Mouse (Mus musculus) CD4-positive, CD25-positive, alpha-beta regulatory T cell, adult 2 months (primary cell): ENCODE measurements around the gene Elof1.
"Not testable (repeated sequence)": the region's sequence is repeated elsewhere in the genome, so short reads cannot be mapped to it uniquely, and the experiment has no call there.

Source experiments
- DNase-seq: peaks from one replicate; pipeline ENCODE4 v3.0.0-alpha.2; 2012; ENCODE audit warnings: low read depth, low spot score

Elof1 gene

DNA sequence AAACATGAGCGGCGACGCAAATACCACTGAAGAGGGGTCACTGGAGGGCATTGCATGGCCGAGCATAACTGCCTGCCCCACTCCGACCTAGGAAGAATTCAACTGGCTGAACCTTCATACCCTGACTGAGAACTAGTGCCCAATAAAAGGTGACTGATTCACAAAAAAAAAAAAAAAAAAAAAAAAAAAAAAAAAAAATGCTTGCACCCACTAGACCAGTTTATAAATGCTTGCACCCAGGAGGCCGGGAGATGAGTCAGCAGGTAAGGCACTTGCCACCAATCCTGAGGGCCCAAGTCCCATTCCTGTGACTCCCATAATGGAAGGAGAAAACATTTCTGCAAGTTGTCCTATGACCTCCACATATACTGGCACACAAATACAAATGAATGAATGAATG lies 24.2 kb downstream of the Elof1 start:
- DNase-seq, result no peak

- DNase-seq, result no peak
These were observed 27.0 kb downstream of the Elof1 start for GRCm38 (mm10) chr9:22089986-22090385.

DNA sequence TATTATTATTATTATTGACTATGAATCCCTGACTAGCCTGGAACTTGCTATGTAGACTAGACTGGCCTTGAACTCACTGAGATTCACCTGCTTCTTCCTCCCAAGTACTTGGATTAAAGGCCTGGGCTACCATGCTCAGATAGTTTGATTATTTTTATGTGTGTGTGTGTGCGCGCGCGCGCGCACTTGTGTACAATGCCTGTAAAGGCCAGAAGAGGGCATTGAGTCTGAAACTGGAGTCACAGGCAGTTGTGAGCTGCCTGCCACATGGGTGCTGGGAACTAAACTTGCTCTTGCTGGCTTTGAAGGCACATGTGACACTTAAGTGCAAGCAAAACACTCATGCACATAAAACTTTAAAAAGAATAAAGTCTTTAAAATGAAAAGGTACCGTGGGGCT lies 27.7 kb downstream of the Elof1 start:
- DNase-seq, result no peak

DNA sequence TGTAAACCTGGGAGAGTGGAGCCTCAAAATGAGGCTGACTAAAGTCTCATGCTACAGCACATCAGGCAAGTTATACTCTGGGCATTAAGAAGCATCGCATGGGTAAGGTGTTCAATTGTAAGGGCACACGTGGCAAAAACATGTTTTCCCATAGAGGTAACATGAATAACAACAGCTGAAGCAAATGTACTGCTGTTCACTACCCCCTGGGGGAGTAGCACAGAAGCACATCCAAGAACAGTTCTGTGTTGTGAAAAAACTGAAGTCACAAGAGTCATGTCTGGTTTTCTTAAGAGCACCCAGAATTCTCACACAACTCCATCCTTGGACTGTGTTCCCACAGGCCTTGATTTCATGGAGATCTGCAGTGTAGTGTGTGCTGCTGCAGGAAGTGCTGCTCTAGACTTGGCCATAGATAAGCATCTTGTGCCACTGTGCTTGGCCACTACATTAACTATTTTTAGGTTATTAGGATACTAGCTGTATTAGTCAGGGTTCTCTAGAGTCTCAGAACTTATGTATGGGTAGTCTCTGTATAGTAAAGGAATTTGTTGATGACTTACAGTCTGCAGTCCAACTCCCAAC lies 29.8 kb downstream of the Elof1 start:
- no peak for DNase-seq

GRCm38 (mm10) chr9:22086012-22086411 lies 31.0 kb downstream of the Elof1 start:
- no peak for DNase-seq

GRCm38 (mm10) chr9:22085022-22085834 lies 31.7 kb downstream of the Elof1 start, which contains the start of gene Ecsit:
Gene Ecsit (minus strand): TSS chr9:22085438.
- peak; percentile 95 for DNase-seq

DNA sequence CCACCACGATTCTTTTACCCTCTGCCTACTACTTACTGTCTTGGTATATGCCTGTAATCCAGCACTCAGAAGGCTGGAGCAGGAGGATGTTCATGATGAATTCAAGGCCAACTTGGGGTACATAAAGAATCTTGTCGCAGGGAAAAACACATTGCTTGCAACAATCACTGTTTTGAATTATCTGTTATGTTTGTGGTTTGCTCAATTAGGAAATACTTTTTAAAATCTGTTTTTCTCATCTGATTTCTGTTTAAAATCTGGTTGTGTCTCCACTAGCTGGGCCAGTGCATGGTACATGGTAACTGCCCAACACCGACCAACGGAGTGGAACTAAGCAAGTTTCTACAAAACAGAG lies 32.3 kb downstream of the Elof1 start:
- DNase-seq, result no peak

DNA sequence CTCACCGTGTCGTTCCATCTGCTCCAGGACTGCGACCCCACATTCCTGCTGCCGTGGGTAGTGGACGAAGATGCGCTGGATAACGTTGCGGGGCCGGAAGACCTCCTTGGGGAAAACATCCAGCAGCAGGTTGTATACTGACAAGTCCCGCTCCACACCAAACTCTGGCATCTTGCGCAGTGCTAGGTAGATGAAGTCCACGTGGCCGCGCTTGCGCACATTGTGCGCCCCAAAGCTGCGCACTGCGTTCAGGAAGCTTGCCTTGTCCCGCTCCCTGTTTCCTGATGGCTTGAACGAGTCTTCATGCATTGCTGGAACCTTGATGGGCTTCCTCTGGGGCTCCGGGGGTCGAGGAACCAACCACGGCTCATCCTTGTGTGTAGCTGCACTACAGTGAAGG lies 40.7 kb downstream of the Elof1 start:
- no peak for DNase-seq

- DNase-seq, result not testable (repeated sequence)
These were observed 41.2 kb downstream of the Elof1 start for GRCm38 (mm10) chr9:22075778-22076177.

GRCm38 (mm10) chr9:22072276-22072675 lies 44.7 kb downstream of the Elof1 start:
- DNase-seq, result no peak

DNA sequence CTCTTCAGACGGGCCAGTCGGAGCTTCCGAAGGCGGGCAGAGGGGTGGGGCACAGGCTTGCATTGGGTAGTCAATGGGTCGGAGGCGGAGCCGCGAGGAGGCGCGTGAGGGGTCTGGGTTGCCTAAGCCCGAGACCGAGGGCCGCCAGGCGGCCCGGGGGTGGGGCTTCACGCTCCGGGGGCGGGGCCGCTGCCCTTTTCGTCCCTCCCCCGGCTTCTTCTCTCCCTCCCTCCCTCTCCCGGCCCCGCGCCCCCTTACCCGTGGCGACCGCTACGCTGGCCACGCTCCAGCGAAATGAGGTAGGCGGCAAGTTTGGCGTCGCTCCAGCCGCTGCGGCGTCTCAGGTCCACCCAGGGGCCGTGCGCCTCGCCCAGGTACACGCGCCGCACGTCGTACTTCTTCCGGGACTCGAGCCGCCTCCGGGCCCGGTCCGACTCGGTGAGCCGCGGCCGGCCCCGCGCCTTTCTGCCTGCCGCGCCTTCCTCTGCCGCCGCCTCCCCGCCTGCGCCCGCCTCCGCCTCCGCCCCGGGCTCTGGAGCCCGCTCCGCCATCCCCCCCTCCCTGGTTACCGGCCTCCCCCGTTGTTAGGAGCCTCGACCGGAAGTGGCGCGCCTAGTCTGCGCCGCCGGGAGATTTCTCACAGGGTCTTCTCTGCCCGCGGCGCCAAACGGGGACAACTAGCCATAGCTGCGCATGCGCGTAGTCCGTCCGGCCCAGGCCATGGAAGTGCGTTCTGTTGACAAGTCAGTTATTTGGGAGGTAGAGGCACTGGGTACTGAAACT lies 46.0 kb downstream of the Elof1 start, which contains the start of the genes Gm49318 and Zfp653:
Gene Gm49318 (minus strand): TSS at position 469 of the 783 bp plus-strand sequence.
Gene Zfp653 (minus strand): TSS at position 586 of the 783 bp plus-strand sequence.
- DNase-seq, result peak; percentile 97

- no peak for DNase-seq
These were observed 47.0 kb downstream of the Elof1 start for GRCm38 (mm10) chr9:22069881-22070553.

DNA sequence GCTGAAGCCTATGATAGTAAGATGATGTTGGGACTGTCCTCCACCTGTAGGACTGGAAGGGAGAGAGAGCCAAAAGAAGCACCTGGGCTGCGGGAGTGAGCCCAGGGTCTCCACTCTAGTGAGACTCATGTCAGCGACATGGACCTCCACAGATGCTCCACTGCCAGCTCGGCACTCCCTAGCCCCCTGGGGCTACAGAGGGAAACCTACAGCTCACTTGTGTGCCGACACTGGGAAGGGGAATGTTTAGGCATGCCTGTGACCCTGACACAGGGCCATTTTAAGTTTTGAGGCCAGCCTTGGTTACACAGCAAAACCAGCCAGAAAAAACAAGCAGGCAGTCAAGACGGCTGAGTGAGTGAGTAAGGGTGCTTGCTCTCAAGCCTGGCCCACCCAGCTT lies 49.8 kb downstream of the Elof1 start:
- DNase-seq, result no peak

GRCm38 (mm10) chr9:22066433-22066832 lies 50.5 kb downstream of the Elof1 start:
- peak; percentile 72 for DNase-seq

- DNase-seq, result no peak
These were observed 51.3 kb downstream of the Elof1 start for GRCm38 (mm10) chr9:22065642-22066041.

DNA sequence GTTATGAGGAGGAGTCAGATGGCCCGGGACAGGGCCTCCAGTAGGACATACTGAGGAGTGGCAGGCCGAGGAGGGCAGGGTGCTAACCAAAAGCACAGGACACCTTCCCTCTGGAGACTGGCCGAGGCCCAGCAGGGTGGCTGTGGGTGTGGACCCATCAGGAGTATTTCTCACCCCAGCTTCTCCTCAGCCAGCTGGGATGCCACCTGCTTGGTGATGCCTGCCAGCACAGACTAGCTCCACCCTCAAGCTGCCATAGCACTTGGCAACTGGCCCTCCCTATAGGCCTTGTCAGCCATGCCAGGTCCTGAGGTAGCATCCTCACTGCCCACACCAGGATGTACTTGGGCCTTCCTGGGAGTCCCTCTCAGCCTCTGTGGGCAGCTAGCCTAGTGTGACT lies 52.6 kb downstream of the Elof1 start:
- DNase-seq, result no peak
